Mouse (Mus musculus): ENCODE data around the gene Chst1. TPM values are rescaled to one million over a fixed set of nuclear protein-coding genes. Genes with fewer than 3 reads are reported as not detected.

The Chst1 gene
- polyA plus RNA-seq, 1 experiment from 2014 or later, result 6.6 TPM

- H3K4me3 ChIP-seq (replicated peaks; ENCODE audit: low read depth, low read length), result no peak overlapping the region
- no peak overlapping the region for H3K4me2 ChIP-seq (ENCODE audit: low read length)
- ATAC-seq (replicated peaks; ENCODE audit: low FRiP score, low read depth) (no peak), DNase-seq (ENCODE audit: low spot score) (no peak)
- no peaks in the 10 kb centered on the region for H3K27me3 ChIP-seq (ENCODE audit: insufficient read depth, low read length)
- H3K9me3 ChIP-seq (replicated peaks; ENCODE audit: low read length), result no peaks in the 10 kb centered on the region; the same call in 1 of the 2 replicates
- no peak overlapping the region for H3K27ac ChIP-seq
- H3K9ac ChIP-seq (ENCODE audit: low read depth, low read length), result no peak overlapping the region
- H3K36me3 ChIP-seq (ENCODE audit: insufficient read depth, low read length), result 0 out of 2 replicates have a peak, but pooled peaks cover 4% of the 10 kb centered on the region
- WGBS, result 80% methylated on average over 16 of the region's 16 CpGs
- TF ChIP-seq CTCF (IDR thresholded peaks at IDR 0.05; ENCODE audit: low read depth), result no peak
- no peaks in the 10 kb centered on the region for H3K4me1 ChIP-seq (replicated peaks; ENCODE audit: insufficient read depth, low read length)
These were observed 17.7 kb downstream of the Chst1 start for GRCm38 (mm10) chr2:92617077-92617756.

- Histone ChIP-seq H3K36me3 (ENCODE audit: insufficient read depth, low read length) (0 out of 2 replicates have a peak, but pooled peaks cover 4% of the 10 kb centered on the region), H3K4me1 (replicated peaks; ENCODE audit: insufficient read depth, low read length) (no peaks in the 10 kb centered on the region), H3K4me3 (replicated peaks; ENCODE audit: low read depth, low read length) (no peak overlapping the region), H3K4me2 (ENCODE audit: low read length) (no peak overlapping the region), H3K27me3 (ENCODE audit: insufficient read depth, low read length) (no peaks in the 10 kb centered on the region), H3K9ac (ENCODE audit: low read depth, low read length) (no peak overlapping the region), H3K9me3 (replicated peaks; ENCODE audit: low read length) (no peaks in the 10 kb centered on the region; the same call in 1 of the 2 replicates), H3K27ac (no peak overlapping the region)
- TF ChIP-seq CTCF (IDR thresholded peaks at IDR 0.05; ENCODE audit: low read depth), result no peak
- 58% methylated on average over 6 of the region's 6 CpGs for WGBS
- DNase-seq (ENCODE audit: low spot score) (no peak), ATAC-seq (replicated peaks; ENCODE audit: low FRiP score, low read depth) (no peak)
These were observed 18.5 kb downstream of the Chst1 start for GRCm38 (mm10) chr2:92618016-92618415.

- Histone ChIP-seq H3K9ac (ENCODE audit: low read depth, low read length) (no peak overlapping the region), H3K4me2 (ENCODE audit: low read length) (no peak overlapping the region), H3K27me3 (ENCODE audit: insufficient read depth, low read length) (no peaks in the 10 kb centered on the region), H3K9me3 (replicated peaks; ENCODE audit: low read length) (no peaks in the 10 kb centered on the region), H3K27ac (no peak overlapping the region), H3K36me3 (ENCODE audit: insufficient read depth, low read length) (no peaks in the 10 kb centered on the region), H3K4me1 (replicated peaks; ENCODE audit: insufficient read depth, low read length) (no peaks in the 10 kb centered on the region), H3K4me3 (replicated peaks; ENCODE audit: low read depth, low read length) (no peak overlapping the region)
- ATAC-seq (replicated peaks; ENCODE audit: low FRiP score, low read depth) (no peak), DNase-seq (ENCODE audit: low spot score) (no peak)
- WGBS, result 56% methylated on average over 2 of the region's 2 CpGs
- TF ChIP-seq CTCF (IDR thresholded peaks at IDR 0.05; ENCODE audit: low read depth), result no peak
These were observed 28.1 kb downstream of the Chst1 start for GRCm38 (mm10) chr2:92627633-92628032.

GRCm38 (mm10) chr2:92630799-92631198 is 31.3 kb downstream of the Chst1 start:
- H3K9me3 ChIP-seq (replicated peaks; ENCODE audit: low read length), result no peaks in the 10 kb centered on the region
- no peak overlapping the region for H3K9ac ChIP-seq (ENCODE audit: low read depth, low read length)
- TF ChIP-seq CTCF (IDR thresholded peaks at IDR 0.05; ENCODE audit: low read depth), result no peak
- H3K4me3 ChIP-seq (replicated peaks; ENCODE audit: low read depth, low read length), result no peak overlapping the region
- H3K4me1 ChIP-seq (replicated peaks; ENCODE audit: insufficient read depth, low read length), result no peaks in the 10 kb centered on the region
- H3K36me3 ChIP-seq (ENCODE audit: insufficient read depth, low read length), result no peaks in the 10 kb centered on the region
- H3K27me3 ChIP-seq (ENCODE audit: insufficient read depth, low read length), result no peaks in the 10 kb centered on the region
- H3K4me2 ChIP-seq (ENCODE audit: low read length), result no peak overlapping the region
- ATAC-seq (replicated peaks; ENCODE audit: low FRiP score, low read depth) (no peak), DNase-seq (ENCODE audit: low spot score) (no peak)
- H3K27ac ChIP-seq, result no peak overlapping the region
- 91% methylated on average over 11 of the region's 11 CpGs for WGBS

GRCm38 (mm10) chr2:92632027-92632426 is 32.5 kb downstream of the Chst1 start:
- H3K4me2 ChIP-seq (ENCODE audit: low read length), result no peak overlapping the region
- DNase-seq (ENCODE audit: low spot score) (no peak), ATAC-seq (replicated peaks; ENCODE audit: low FRiP score, low read depth) (no peak)
- H3K4me1 ChIP-seq (replicated peaks; ENCODE audit: insufficient read depth, low read length), result no peaks in the 10 kb centered on the region
- no peak overlapping the region for H3K27ac ChIP-seq
- WGBS, result 68% methylated on average over 1 of the region's 1 CpGs
- H3K36me3 ChIP-seq (ENCODE audit: insufficient read depth, low read length), result no peaks in the 10 kb centered on the region
- no peaks in the 10 kb centered on the region for H3K9me3 ChIP-seq (replicated peaks; ENCODE audit: low read length)
- H3K9ac ChIP-seq (ENCODE audit: low read depth, low read length), result no peak overlapping the region
- TF ChIP-seq CTCF (IDR thresholded peaks at IDR 0.05; ENCODE audit: low read depth), result no peak
- no peaks in the 10 kb centered on the region for H3K27me3 ChIP-seq (ENCODE audit: insufficient read depth, low read length)
- no peak overlapping the region for H3K4me3 ChIP-seq (replicated peaks; ENCODE audit: low read depth, low read length)

- Histone ChIP-seq H3K27me3 (ENCODE audit: insufficient read depth, low read length) (no peaks in the 10 kb centered on the region), H3K9ac (ENCODE audit: low read depth, low read length) (no peak overlapping the region), H3K4me2 (ENCODE audit: low read length) (no peak overlapping the region), H3K27ac (no peak overlapping the region), H3K4me1 (replicated peaks; ENCODE audit: insufficient read depth, low read length) (peaks cover 2% of the 10 kb centered on the region), H3K36me3 (ENCODE audit: insufficient read depth, low read length) (no peaks in the 10 kb centered on the region), H3K4me3 (replicated peaks; ENCODE audit: low read depth, low read length) (no peak overlapping the region), H3K9me3 (replicated peaks; ENCODE audit: low read length) (no peaks in the 10 kb centered on the region)
- TF ChIP-seq CTCF (IDR thresholded peaks at IDR 0.05; ENCODE audit: low read depth), result no peak
- whole genome bisulfite sequencing, result 24% methylated on average over 8 of the region's 8 CpGs
- ATAC-seq (replicated peaks; ENCODE audit: low FRiP score, low read depth) (no peak), DNase-seq (ENCODE audit: low spot score) (no peak)
These were observed 41.0 kb downstream of the Chst1 start for GRCm38 (mm10) chr2:92640555-92640954.

Data from kidney, postnatal 0 days (tissue).